Mouse (Mus musculus) adrenal gland, postnatal 36 days (tissue): Measurements from ENCODE around the gene Clmn. TPM values are rescaled to one million over a fixed set of nuclear protein-coding genes. Genes with fewer than 3 reads are reported as not detected.

Experiments
- DNase-seq, 2 experiments: peaks; one replicate each; pipeline ENCODE4 v3.0.0; 2021; ENCODE audit warnings: mixed read lengths in 1 of 2
- long read RNA-seq, 2 experiments: library from polyadenylated mRNA; stranded (forward); transcript quantifications; one replicate each; pipeline ENCODE4 v2.0.0; 2021; ENCODE audit warnings: borderline sequencing depth in 2 of 2
- total RNA-seq, 2 experiments: library from RNA; stranded (reverse); gene quantifications; 2 replicates each; pipeline ENCODE4 v1.2.3; 2021

Gene Clmn
- total RNA-seq, result 10 to 100 TPM in 1 of 2 experiments, 1 to 10 TPM in 1; 7.9 to 13.2 TPM
- long read RNA-seq, experiment 1, result 0 reads
- long read RNA-seq, experiment 2, partial matches to known transcripts, result 0 of 1 reads
- long read RNA-seq, experiment 2, other reads (novel, unspliced or antisense), result 1 of 1 reads

DNA sequence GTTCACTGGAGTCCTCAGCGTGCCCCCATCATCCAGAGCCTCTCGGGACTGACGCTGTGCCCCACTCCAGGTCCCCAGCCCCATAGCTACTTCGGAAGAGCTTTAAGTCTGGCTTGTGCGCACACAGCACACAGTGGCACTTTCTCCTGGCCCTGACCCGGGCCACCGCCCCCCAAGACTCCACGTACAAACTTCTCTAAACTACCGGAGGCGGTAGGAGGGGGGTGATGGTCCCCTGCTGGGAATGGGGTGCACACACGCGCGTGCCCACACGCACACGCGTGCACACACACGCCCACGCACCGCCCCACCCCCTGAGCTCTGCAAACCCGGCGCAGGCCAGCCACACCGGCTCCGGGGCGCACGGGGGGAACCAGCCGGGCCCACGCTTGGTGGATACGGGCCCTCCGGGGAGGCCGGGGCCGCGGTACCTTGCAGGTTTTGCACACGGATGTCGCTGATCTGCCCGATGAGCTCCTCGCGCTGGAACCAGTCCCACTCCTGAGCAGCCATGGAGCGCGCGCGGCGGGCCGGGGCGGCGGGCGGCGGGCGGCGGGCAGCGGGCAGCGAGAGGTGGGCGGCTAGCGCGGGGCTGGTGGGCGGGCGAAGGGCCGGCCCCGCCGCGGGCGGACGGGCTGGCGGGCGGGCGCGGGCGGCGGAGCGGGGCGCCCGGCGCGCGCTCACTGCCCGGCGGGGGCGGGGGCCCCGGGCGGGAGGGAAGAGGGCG, at the start of gene Clmn:
TSS of gene Clmn (minus strand) at position 638 of the 727 bp plus-strand sequence.
- DNase-seq, result peak; percentile 26 to 50

- DNase-seq, result no peak
These were observed 48.1 kb upstream of the Clmn start for GRCm38 (mm10) chr12:104912990-104913389.

- DNase-seq, result no peak
These were observed 47.5 kb upstream of the Clmn start for GRCm38 (mm10) chr12:104912281-104912933.

- no peak for DNase-seq
These were observed 44.9 kb upstream of the Clmn start for GRCm38 (mm10) chr12:104909750-104910149.

DNA sequence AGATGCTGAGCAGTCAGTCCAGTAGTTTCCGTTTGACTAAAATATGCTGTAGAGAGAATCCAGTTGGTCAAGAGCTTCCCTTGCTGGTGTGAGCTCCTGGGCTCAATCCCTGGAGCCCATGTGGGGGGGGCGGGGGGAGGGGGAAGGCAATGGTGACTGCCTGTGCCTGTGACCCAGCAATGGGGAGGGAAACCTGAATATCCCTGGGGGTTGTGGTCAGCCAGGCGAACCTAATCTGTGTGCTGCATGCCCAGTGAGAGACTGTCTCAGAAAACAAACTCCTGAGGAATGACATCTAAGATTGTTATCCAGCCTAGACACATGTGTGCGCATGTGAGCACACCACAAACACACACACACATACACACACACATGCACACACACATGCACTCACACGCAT, 44.1 kb upstream of the Clmn start:
- DNase-seq, result no peak

DNA sequence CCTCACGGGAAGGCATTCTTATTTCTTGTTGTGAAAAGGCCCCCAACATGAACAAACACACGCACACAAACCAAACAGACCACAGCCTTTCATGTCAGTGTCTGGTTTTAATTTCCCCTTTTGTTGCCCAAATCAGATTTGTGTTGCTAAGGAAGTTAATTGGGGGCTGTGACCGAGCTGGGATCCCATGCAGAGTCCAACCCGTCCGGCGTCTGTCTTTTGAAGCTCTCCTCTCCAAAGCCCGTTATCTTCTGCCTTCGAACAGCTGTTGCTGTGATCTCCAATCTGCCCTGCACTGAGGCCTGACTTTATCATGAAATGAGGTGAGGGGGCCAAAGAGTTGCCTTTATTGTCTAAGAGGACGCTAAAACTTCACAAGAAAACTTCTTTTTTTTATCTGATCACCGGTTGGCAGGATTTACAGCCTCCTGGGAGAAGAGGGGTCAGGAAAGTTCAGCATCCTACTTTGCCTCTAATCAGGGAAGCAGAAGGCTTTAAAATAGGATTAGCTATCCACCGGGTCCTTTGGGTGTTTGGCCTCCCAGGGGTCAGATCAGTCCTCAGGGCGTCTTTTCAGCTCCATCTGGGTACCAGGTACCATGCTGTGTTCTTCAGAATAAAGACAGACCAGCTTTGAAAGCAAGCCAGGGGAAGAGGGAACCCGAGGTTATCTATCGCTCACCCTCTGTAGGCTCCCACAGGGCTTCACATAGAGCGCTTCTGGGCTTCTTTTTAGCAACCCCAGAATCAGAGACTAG, 43.3 kb upstream of the Clmn start:
- no peak for DNase-seq

- DNase-seq, result no peak
These were observed 42.3 kb upstream of the Clmn start for GRCm38 (mm10) chr12:104907133-104907532.

DNA sequence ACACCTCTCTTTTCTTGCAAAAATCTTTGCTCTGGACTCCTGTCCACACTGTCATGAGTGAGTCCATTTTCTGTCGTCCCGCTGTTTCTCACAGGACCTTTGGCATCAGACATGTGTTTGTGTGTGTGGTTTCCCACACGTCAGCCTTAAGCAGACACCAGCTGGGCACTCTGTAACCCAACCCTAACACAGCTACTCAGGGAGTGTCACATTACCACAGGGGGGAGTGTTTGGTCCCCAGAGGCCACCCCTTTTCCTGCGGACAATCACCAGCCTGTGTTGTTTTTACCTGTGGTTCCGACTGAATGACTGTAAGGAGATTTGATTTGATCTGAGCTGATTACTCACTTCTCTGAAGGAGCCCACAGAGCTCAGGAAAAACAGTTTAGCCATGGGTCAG, 39.3 kb upstream of the Clmn start:
- no peak for DNase-seq

- no peak for DNase-seq
These were observed 37.6 kb upstream of the Clmn start for GRCm38 (mm10) chr12:104902392-104903053.

GRCm38 (mm10) chr12:104901320-104901719, 36.4 kb upstream of the Clmn start:
- no peak for DNase-seq

GRCm38 (mm10) chr12:104899835-104900234, 35.0 kb upstream of the Clmn start:
- peak; percentile 39 to 44 for DNase-seq

GRCm38 (mm10) chr12:104899161-104899560, 34.3 kb upstream of the Clmn start:
- no peak for DNase-seq

GRCm38 (mm10) chr12:104898718-104899117, 33.8 kb upstream of the Clmn start:
- DNase-seq, result peak in 1 of 2 experiments; percentile 16

DNA sequence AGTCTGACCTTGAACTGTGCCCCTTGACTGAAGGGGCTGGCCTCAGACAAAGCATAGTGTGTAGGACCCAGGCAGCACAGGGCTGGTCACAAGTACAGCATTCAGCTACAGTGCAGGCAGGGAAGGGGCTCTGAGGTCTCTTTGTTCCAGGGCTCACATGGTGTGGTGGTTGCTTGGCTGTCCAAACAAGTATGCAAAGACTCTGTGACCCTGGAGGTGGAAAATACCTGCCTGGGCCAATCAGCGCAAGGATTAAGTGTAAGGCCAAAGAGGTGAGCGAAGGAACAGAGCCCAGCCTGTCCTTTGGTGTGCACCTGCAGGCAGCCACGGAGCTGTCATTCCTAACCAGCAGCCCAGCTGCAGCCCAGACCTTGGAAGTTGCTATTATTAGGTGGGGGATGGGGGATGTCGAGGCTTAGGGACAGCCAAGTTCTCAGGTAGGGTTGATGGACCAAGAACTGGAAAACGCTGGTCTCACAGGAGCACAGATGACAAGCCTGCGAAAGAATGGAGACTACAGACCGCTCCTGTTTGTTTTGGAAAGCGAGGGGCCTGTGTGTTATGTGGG, 32.3 kb upstream of the Clmn start:
- no peak for DNase-seq

GRCm38 (mm10) chr12:104896640-104897039, 31.8 kb upstream of the Clmn start:
- peak in 1 of 2 experiments; percentile 18 for DNase-seq

DNA sequence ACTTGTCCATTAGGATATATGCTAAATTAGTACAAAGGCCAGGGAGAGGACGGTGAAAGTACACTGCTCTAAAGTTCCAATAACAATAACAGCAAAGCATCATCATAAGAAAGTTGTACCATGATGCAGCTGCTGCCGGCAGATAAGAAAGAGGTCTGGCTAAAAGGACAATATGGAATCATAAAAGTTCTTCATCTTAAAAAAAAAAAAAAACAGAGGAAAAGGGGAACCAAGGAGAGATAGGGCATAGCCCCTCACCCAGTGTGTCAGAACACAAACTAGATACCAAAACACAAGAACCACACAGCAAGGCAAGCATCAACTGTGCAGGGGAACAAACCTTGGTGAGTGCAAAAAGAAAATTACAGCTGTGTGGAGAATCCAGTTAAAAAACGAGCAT, 27.4 kb upstream of the Clmn start:
- no peak for DNase-seq

- DNase-seq, result no peak
These were observed 25.2 kb upstream of the Clmn start for GRCm38 (mm10) chr12:104890066-104890465.

GRCm38 (mm10) chr12:104886104-104886503, 21.2 kb upstream of the Clmn start:
- no peak for DNase-seq

GRCm38 (mm10) chr12:104882533-104882932, 17.7 kb upstream of the Clmn start:
- no peak for DNase-seq

- no peak for DNase-seq
These were observed 17.2 kb upstream of the Clmn start for GRCm38 (mm10) chr12:104882061-104882460.

DNA sequence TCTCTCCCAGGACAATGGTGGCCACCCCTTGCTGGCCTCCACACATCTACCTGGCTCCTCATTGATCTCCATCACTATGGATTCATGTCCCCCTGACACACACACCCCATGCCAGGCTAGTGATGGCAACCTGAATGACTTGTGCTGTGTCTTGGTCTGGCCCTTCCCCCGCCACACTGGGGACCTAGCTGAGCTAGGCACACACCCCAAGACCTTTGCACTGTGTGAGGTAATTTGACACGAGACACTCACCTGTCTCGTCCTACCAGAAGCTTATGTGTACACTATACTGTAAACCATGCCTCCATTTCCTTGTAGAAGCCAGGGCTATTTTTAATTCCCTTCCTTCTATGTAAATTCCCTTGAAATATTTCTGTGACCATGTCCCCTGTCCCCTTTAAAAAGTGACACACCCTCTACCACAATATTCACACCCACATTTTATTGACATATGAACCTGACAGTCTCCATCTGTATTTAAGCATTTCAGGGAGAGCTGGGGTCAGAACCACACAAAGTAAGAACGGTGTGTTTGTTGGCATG, 16.7 kb upstream of the Clmn start:
- no peak for DNase-seq

DNA sequence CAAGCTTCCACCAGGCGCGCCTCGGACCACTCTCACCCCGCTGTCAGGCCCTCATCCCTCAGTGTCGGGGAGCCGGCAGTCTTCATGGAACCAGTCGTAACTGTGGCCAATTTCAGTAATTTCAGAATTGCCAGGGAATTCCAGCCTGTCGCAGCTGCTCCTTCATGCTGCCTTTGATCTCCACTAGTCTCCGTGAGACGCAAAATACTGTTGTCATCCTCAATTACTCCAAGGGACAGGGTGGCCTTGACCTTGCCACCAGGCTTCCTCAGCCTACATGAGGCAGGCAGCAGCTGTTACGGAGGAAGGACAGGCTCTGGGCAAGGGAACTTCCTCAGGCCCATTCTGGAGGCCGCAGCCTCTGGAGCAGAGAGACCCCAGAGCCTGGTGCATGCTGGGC, 15.5 kb upstream of the Clmn start:
- peak; percentile 38 to 57 for DNase-seq
